Comparison of ENCODE assay signal across 10 mouse cellular contexts in genomic region chr19:18646853-18647420, GRCm38 (mm10). TPM values are rescaled to one million over a fixed set of nuclear protein-coding genes. Genes with fewer than 3 reads are reported as not detected.
A peak's percentile ranks its signal among the peaks of the same experiment; 100 is the strongest.
DNase-seq lines count a peak whose midpoint lies in the region; ATAC-seq and TF ChIP-seq lines count a peak whose summit lies in the region.
"Had no signal": no experiment of that assay in that cellular context is flagged by ENCODE, and none has a peak within 500 bp of the region (broad histone marks: within the 10 kb centered on the region; RNA-seq: fewer than 3 reads in every experiment).

No protein-coding gene starts in this region.

- H3K9me3 ChIP-seq in liver, embryonic 11.5 days (ENCODE audit: control insufficient read depth, low read length): no peaks in the 10 kb centered on the region
- no peaks in the 10 kb centered on the region for H3K9me3 ChIP-seq in forebrain, postnatal 0 days (ENCODE audit: low read length)
- no peaks in the 10 kb centered on the region for H3K9me3 ChIP-seq in hindbrain, postnatal 0 days (ENCODE audit: low read length)
- H3K9me3 ChIP-seq: neural tube, embryonic 15.5 days had no signal

- 0 out of 2 replicates have a peak overlapping the region, but pooled peaks have one; percentile 14 for H3K9ac ChIP-seq in liver, embryonic 11.5 days (ENCODE audit: low read depth, low read length)
- no peak overlapping the region for H3K9ac ChIP-seq in forebrain, postnatal 0 days
- H3K9ac ChIP-seq in hindbrain, postnatal 0 days (replicated peaks; ENCODE audit: low read length): no peak overlapping the region
- H3K9ac ChIP-seq: neural tube, embryonic 15.5 days had no signal

- no peak overlapping the region for H3K4me3 ChIP-seq in gastrocnemius, adult 2 months
- H3K4me3 ChIP-seq in liver, embryonic 11.5 days (ENCODE audit: low read depth, low read length): no peak overlapping the region
- H3K4me3 ChIP-seq in forebrain, postnatal 0 days (ENCODE audit: low read depth, low read length): no peak overlapping the region
- no peak overlapping the region for H3K4me3 ChIP-seq in hindbrain, postnatal 0 days (ENCODE audit: low read length)
- H3K4me3 ChIP-seq: neural tube, embryonic 15.5 days had no signal

- peaks cover 56% of the 10 kb centered on the region for H3K4me1 ChIP-seq in liver, embryonic 11.5 days (replicated peaks; ENCODE audit: control insufficient read depth, insufficient read depth, low read length)
- no peaks in the 10 kb centered on the region for H3K4me1 ChIP-seq in forebrain, postnatal 0 days (ENCODE audit: insufficient read depth)
- H3K4me1 ChIP-seq in hindbrain, postnatal 0 days (ENCODE audit: insufficient read depth, low read length): no peaks in the 10 kb centered on the region
- H3K4me1 ChIP-seq: neural tube, embryonic 15.5 days had no signal

- no peaks in the 10 kb centered on the region for H3K36me3 ChIP-seq in liver, embryonic 11.5 days (ENCODE audit: control insufficient read depth, insufficient read depth, low read length)
- H3K36me3 ChIP-seq in forebrain, postnatal 0 days (ENCODE audit: insufficient read depth): no peaks in the 10 kb centered on the region
- no peaks in the 10 kb centered on the region for H3K36me3 ChIP-seq in hindbrain, postnatal 0 days (ENCODE audit: insufficient read depth, low read length)
- H3K36me3 ChIP-seq: neural tube, embryonic 15.5 days had no signal

- no peak for DNase-seq in gastrocnemius, adult 2 months
- DNase-seq in gastrocnemius, adult 8-10 months (ENCODE audit: low spot score in 2 of 2): no peak
- peak; percentile 69 for DNase-seq in 416B (ENCODE audit: low read depth)
- peak; percentile 30 for DNase-seq in adrenal gland, postnatal 10 days
- DNase-seq in liver, embryonic 11.5 days (ENCODE audit: low spot score): no peak
- DNase-seq in ovary, postnatal 14 days (ENCODE audit: low spot score): no peak
- no peak for DNase-seq in forebrain, postnatal 0 days
- DNase-seq in hindbrain, postnatal 0 days (ENCODE audit: low spot score): no peak
- DNase-seq: gastrocnemius, postnatal 10 days had no signal

- ATAC-seq in liver, embryonic 11.5 days (replicated peaks; ENCODE audit: low FRiP score): peak; percentile 82
- ATAC-seq in forebrain, postnatal 0 days: no peak
- no peak for ATAC-seq in hindbrain, postnatal 0 days

- no peaks in the 10 kb centered on the region for H3K27me3 ChIP-seq in liver, embryonic 11.5 days (replicated peaks; ENCODE audit: control insufficient read depth, insufficient read depth, low read length)
- no peaks in the 10 kb centered on the region for H3K27me3 ChIP-seq in forebrain, postnatal 0 days (ENCODE audit: insufficient read depth, low read length)
- no peaks in the 10 kb centered on the region for H3K27me3 ChIP-seq in hindbrain, postnatal 0 days (ENCODE audit: insufficient read depth, low read length)
- H3K27me3 ChIP-seq: neural tube, embryonic 15.5 days had no signal

- intact Hi-C loops in gastrocnemius, adult 2 months (cut with DNase I): no loop called here

- H3K27ac ChIP-seq in gastrocnemius, adult 2 months: peak overlapping the region; percentile 92
- H3K27ac ChIP-seq in liver, embryonic 11.5 days (ENCODE audit: low read depth, low read length): peak overlapping the region; percentile 86
- H3K27ac ChIP-seq in forebrain, postnatal 0 days (ENCODE audit: low read depth, low read length): no peak overlapping the region
- no peak overlapping the region for H3K27ac ChIP-seq in hindbrain, postnatal 0 days
- H3K27ac ChIP-seq: neural tube, embryonic 15.5 days had no signal

- H3K4me2 ChIP-seq in liver, embryonic 11.5 days: peak overlapping the region; percentile 51
- no peak overlapping the region for H3K4me2 ChIP-seq in forebrain, postnatal 0 days (ENCODE audit: low read depth)
- no peak overlapping the region for H3K4me2 ChIP-seq in hindbrain, postnatal 0 days (ENCODE audit: low read depth, low read length)
- H3K4me2 ChIP-seq: neural tube, embryonic 15.5 days had no signal

- no peak for TF ChIP-seq CTCF in gastrocnemius, adult 2 months (IDR thresholded peaks at IDR 0.05)
- TF ChIP-seq CTCF in forebrain, postnatal 0 days (IDR thresholded peaks at IDR 0.05; ENCODE audit: low read depth): no peak
- TF ChIP-seq CTCF in hindbrain, postnatal 0 days (IDR thresholded peaks at IDR 0.05; ENCODE audit: low read depth): no peak

- WGBS in liver, embryonic 11.5 days: 38% methylated on average over 5 of the region's 5 CpGs
- 75% methylated on average over 5 of the region's 5 CpGs for WGBS in forebrain, postnatal 0 days
- 52% methylated on average over 5 of the region's 5 CpGs for WGBS in hindbrain, postnatal 0 days

RNA-seq across cellular contexts. Expression of gene Nmrk1, which starts 15.2 kb away (rescaled TPM):
- total RNA-seq in gastrocnemius, adult 2 months (2021): 1 to 10 TPM; 2.8 to 3.3 TPM
- 1 to 10 TPM; 3.0 to 4.8 (median 3.6) TPM for total RNA-seq in gastrocnemius, adult 8-10 months (2022)
- total RNA-seq in adrenal gland, postnatal 10 days (2021): 10 to 100 TPM; 11.4 to 12.6 TPM
- 12.4 and 12.5 TPM in 2 replicates for polyA plus RNA-seq in liver, embryonic 11.5 days (2014; fragmentation: Nextera tagmentation; extraction: Ambion mirVana)
- 3.0 and 3.6 TPM in 2 replicates for total RNA-seq in forebrain, postnatal 0 days (2014; rRNA removed)
- 2.1 and 4.8 TPM in 2 replicates for polyA plus RNA-seq in forebrain, postnatal 0 days (2015; fragmentation: Nextera tagmentation; extraction: Ambion mirVana)
- 5.3 and 10.6 TPM in 2 replicates for total RNA-seq in hindbrain, postnatal 0 days (2014; rRNA removed)
- 9.2 and 10.9 TPM in 2 replicates for polyA plus RNA-seq in hindbrain, postnatal 0 days (2015; fragmentation: Nextera tagmentation; extraction: Ambion mirVana)

RNA-seq across cellular contexts. Expression of gene Ostf1, which starts 15.3 kb away (rescaled TPM):
- total RNA-seq in gastrocnemius, adult 2 months (2021): 10 to 100 TPM; 20.6 to 21.6 TPM
- total RNA-seq in gastrocnemius, adult 8-10 months (2022): 10 to 100 TPM; 22.1 to 28.5 (median 25.5) TPM
- total RNA-seq in adrenal gland, postnatal 10 days (2021): 10 to 100 TPM; 90.4 to 91.2 TPM
- 86.8 and 92.2 TPM in 2 replicates for polyA plus RNA-seq in liver, embryonic 11.5 days (2014; fragmentation: Nextera tagmentation; extraction: Ambion mirVana)
- 29.9 and 30.8 TPM in 2 replicates for total RNA-seq in forebrain, postnatal 0 days (2014; rRNA removed)
- polyA plus RNA-seq in forebrain, postnatal 0 days (2015; fragmentation: Nextera tagmentation; extraction: Ambion mirVana): 37.7 and 39.0 TPM in 2 replicates
- total RNA-seq in hindbrain, postnatal 0 days (2014; rRNA removed): 42.4 and 46.0 TPM in 2 replicates
- 67.9 and 78.0 TPM in 2 replicates for polyA plus RNA-seq in hindbrain, postnatal 0 days (2015; fragmentation: Nextera tagmentation; extraction: Ambion mirVana)

RNA-seq across cellular contexts. Expression of gene Carnmt1, which starts 23.6 kb away (rescaled TPM):
- total RNA-seq in gastrocnemius, adult 2 months (2021): 100 to 1,000 TPM; 130 to 135 TPM
- total RNA-seq in gastrocnemius, adult 8-10 months (2022): 100 to 1,000 TPM; 103 to 147 (median 134) TPM
- total RNA-seq in adrenal gland, postnatal 10 days (2021): 10 to 100 TPM; 16.7 to 19.4 TPM
- 44.7 and 45.1 TPM in 2 replicates for polyA plus RNA-seq in liver, embryonic 11.5 days (2014; fragmentation: Nextera tagmentation; extraction: Ambion mirVana)
- total RNA-seq in forebrain, postnatal 0 days (2014; rRNA removed): 8.6 and 94.9 TPM in 2 replicates
- polyA plus RNA-seq in forebrain, postnatal 0 days (2015; fragmentation: Nextera tagmentation; extraction: Ambion mirVana): 8.5 and 10.6 TPM in 2 replicates
- total RNA-seq in hindbrain, postnatal 0 days (2014; rRNA removed): 17.9 and 19.2 TPM in 2 replicates
- 22.1 and 23.1 TPM in 2 replicates for polyA plus RNA-seq in hindbrain, postnatal 0 days (2015; fragmentation: Nextera tagmentation; extraction: Ambion mirVana)

Comparison
In these comparisons a context has a peak if more than half of its experiments do, and no peak if none do; other contexts are left out.
1. DNase-seq: peak in 416B (single experiment) and adrenal gland, postnatal 10 days (single experiment); none in gastrocnemius, adult 2 months (single experiment), gastrocnemius, adult 8-10 months (0 of 2), liver, embryonic 11.5 days (single experiment), ovary, postnatal 14 days (single experiment), forebrain, postnatal 0 days (single experiment) and hindbrain, postnatal 0 days (single experiment).
2. H3K27ac ChIP-seq: peak in gastrocnemius, adult 2 months (single experiment) and liver, embryonic 11.5 days (single experiment); none in forebrain, postnatal 0 days (single experiment) and hindbrain, postnatal 0 days (single experiment).